Mouse (Mus musculus) adrenal gland, postnatal 4 days (tissue): ENCODE data around the gene Banp. TPM values are rescaled to one million over a fixed set of nuclear protein-coding genes. Genes with fewer than 3 reads are reported as not detected.

ENCODE experiments used
- DNase-seq, 2 experiments: peaks; one replicate each; pipeline ENCODE4 v3.0.0; 2021 to 2022; ENCODE audit warnings: low spot score in 2 of 2, mixed read lengths in 2 of 2
- total RNA-seq, 2 experiments: library from RNA; stranded (reverse); gene quantifications; 2 replicates each; pipeline ENCODE4 v1.2.3; 2021

The Banp gene
- total RNA-seq, 2 experiments from 2014 or later = 14.0 to 15.7 TPM

DNA sequence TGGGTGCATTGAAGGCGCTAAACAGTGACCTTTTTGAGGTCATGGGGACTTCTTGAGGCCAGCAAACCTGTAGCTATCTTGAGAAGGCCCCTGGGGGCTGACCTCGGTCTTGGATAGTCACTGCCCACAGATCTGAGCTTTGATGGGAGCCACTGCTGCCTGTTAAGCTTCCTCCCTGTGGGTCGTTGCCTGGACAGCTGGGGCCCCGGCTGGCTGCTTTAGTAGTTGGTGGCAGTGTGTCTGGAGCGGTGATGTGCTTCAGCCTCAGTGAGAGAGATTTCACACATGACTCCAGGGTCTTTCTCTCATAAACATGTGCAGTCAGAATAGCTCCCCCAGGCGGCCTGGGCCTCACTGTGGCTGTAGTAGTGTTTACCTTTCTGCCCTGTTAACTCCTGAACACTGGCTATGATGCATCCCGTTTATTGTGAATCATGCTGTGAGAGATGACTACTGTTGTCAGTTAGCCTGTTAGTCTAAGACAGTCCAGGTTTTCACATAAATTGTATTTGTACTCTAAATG, 61.6 kb downstream of the Banp start:
- DNase-seq = no peak

DNA sequence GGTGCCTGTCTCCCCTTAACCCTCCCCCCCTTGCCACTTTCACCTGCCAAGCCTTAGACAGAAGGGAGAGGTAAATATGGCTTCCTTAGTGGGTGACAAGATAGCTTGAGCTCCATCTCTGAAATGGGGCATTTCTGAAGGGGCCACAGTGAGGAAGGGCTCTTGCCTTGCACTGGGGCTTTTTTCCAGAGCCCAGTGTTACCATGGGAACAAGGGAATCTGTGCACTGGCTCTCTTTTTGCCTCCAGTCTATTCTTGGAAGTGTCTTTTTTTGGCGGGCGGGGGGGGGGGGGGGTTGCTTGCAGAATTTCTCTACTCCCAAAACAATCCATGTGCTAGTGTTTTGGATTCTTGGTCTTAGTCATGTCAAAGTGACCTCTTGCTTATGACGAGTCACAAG, 65.1 kb downstream of the Banp start:
- DNase-seq = no peak

DNA sequence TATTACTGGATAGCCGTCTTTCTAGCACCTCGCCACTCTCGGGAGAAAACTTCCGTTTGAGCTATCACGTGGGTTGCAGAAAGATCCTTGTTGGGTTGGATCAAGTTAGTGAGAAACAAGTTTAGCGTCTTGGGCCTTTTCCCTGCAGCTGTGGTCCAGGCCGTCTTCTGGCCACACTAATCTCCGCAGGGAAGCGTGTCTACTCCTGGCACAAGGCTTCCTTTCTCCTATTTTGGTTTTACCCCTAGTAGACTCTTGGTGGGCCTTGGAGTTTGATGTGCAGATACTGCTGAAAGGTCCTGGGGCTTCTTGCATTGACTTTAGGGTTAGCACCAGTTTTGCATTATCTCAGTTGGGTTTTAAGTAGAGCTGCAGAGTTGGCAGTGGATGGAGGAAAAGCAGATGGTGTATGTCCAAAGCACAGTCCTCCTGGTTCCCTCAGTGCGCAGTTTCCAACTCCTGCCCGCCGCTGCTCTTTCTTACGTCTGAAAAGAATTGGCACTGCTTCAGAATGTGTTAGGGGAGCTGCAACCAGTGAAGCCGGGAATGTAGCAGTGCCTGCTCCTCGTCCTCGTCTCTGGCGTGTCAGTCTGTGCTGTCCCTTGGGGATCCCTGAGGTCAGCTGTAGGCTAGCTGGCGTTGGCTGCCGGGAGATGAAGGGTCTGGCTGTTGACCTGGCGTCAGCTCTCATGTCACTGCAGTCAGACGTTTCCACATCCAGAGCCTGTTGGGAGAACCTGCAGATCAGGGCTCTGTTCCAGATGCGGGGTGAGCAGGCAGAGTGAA, 68.7 kb downstream of the Banp start:
- DNase-seq = no peak

DNA sequence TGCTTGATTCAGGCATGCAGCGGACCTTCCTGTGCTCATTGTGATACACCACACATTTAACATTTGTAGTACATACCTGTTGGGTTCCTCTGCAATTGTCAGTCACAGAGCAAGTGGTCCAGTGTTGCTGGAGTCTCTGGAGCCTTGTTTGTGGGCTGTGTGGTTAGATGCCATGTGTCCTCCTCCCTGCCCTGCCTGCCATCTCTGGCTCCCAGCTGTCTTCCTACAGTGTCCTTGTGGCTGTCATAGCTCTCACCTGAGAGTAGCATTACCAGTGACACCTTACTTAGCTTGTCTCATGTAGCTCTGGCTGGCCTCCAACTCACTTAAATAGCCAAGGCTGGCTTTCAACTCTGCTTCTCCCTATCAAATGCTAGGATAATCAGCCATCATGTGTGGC, 69.6 kb downstream of the Banp start:
- DNase-seq = no peak

DNA sequence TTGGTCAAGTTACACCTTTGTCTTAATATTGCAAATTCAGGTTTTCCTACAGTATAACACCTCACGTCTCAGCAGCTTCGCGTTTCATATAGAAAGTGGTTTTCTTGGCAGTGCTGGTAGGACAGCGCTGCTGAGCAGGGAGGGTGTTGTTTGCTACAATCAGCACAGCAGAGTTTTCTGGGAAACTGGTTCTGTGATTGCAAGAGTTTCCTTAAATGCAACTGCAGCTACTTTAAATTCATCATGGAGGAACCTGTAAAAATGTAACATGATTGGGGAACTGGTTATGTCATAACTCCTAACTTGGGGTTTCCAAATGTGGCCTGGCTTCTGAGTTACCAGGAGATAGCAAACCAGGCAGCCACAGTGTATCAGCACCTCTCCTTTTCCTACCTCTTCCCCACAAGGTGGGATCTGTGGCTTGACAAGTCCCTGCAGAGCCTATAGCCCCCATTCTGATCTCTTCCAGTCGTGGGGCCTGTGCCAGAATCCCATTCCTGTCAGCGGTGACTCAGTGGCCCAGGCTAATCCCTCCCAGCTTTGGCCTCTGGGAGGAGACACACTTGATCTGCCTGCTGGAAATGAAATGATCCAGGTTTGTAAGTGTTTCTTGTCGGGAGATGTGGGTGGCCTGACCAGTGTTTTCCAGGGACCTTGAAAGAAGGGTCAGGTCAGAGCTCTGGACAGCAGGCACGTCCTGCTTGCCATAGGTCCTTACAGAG, 70.7 kb downstream of the Banp start:
- DNase-seq = no peak

DNA sequence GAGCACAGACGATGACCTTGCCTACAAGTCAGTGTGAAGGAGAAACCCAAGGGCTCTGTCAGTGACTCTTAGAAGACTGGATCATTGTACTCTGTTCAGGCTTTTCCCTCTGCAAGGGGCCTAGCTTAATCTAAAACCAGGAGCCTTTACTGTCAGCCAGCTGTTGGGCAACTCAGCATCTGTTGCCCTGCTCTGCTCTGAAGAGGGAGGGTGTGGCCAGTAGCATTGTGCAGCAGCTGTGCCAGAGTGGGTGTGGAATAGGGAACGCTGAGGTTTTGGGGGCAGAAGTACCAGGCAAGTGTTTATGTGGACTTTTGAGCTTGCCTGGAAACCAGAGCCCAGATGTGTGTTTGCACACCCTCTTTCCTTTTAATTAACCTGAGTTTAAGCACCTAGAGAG, 72.2 kb downstream of the Banp start:
- DNase-seq = no peak

DNA sequence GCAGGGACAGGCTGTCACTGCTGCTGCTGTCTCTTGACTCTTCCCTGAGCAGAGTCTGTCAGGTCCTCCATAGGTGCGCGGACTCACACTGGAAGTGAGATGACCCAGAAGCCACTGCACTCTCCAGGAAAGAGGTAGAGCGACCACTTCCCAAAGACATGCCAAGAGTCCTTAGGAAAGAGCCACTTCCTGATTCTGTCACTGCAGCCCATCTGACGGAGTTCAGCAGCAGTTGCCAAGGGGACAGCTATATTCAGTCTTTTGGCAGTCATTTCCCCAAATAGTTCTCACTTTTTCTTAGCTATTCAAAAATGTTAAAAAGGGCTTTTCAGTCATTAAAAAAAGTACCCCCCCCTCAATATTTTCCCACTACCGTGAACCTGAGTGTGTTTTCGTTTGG, 72.7 kb downstream of the Banp start:
- no peak for DNase-seq

DNA sequence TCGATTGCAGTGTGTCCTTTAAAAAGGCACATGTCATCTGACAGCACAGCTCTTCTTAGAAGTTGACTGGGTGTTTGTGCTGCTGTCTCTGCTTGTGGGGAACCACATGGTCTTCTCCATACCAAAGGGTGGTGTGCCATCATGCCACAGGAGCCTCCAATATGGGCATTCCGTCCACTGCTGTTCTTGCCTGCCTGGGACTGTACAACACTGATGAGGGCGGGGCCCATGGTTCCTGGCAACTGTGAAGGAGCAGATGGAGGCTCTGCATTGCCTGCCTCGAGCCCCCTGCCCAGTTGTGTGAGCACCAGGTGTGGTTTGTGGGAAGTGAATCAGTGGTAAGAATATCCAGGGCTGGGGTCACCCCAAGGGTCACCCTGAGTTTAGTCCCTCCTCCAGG, 73.2 kb downstream of the Banp start:
- no peak for DNase-seq

DNA sequence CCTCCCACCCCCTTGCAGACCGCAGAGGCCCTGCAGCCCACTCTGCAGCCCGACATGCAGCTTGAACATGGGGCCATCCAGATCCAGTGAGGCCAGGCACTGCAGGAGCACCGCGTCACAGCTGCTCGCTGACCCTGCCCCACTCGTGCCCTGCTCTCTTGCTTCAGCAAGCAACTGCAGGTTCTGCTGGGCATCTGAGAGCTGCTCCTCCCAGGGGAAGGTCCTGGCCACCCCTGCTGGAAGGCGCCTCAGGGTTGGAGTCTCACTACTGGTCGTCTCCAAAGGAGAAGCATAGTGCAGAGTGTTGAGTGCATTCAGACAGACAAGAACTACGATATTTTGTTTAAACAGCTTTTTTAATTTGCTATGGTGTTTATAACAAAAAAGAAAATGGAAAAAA, 76.0 kb downstream of the Banp start:
- no peak for DNase-seq

DNA sequence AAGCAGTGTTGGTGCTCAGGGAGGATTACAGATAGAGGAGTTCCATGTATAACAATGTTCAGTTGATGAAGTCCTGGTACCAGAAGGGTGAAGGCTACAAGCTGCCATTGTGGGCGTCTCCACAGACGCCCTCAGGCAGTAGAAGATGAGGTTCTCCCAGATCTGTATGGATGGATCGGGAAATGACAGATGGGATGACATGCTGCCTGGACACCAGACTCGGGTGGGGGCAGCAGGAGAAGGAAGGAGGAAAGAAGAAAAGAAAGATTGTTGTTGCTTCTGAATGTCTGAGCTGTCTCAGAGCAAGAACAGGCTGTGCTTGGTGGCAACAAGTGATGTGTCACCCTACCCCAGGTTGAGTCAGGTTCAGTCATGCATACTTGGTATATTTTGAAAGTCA, 78.6 kb downstream of the Banp start:
- DNase-seq = no peak

DNA sequence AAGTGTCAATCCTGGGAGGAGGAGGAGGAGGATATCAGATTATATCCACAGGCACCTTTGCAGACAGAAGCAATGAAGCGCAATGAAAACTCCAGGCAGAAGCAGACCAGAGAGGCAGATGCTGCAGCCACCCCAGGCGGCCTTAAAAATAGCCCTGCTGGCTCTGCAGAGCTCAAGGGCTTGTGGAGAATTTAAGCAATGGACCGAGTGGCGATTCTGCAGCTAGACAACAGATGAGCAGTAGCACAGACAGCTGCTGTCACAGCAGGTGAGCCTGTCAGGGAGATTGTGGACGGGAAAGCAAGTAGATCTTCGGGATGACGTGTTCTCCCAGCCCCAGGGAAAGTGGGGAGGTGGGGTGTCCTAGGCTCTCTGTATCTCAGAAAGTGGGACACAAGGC, 81.4 kb downstream of the Banp start:
- no peak for DNase-seq

DNA sequence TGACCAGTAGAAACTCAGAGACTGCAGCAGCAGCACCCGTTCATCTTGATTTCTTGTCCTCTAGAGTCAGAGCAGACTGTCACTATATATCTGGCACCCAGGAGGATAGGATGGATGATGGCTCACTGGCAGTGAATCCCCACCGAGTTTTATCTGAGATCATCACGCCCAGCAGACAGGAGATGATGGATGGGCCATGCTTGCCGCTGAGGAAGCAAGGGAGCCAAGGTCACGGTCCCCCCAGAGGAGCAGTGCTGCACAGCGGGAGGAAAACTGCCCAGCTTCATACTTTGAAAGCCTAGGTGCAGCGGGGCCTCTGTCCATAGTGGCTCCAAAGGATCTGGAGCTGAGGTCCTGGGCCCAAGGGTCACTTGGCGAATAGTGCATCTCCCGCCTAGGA, 83.2 kb downstream of the Banp start:
- peak in 1 of 2 experiments; percentile 12 for DNase-seq

DNA sequence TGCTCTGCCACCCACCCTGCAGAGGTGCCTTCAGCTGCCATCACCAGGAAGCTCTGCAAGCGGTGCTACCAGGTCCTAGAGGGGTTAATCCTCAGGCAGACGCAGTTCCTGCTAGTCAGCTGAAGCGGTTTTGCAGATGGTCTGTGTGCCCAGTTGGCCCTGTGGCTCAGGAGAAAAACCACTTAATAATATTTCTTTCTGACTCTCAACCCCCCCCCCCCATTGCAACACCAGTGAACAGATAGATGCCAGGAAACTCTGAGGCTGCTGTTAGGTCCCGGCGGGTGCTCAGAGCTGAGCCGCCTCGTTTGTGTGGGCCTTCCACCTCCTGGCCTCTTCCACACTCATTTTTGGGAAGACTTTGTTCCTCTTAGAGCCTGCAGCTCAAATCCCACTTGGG, 86.0 kb downstream of the Banp start:
- DNase-seq = no peak

DNA sequence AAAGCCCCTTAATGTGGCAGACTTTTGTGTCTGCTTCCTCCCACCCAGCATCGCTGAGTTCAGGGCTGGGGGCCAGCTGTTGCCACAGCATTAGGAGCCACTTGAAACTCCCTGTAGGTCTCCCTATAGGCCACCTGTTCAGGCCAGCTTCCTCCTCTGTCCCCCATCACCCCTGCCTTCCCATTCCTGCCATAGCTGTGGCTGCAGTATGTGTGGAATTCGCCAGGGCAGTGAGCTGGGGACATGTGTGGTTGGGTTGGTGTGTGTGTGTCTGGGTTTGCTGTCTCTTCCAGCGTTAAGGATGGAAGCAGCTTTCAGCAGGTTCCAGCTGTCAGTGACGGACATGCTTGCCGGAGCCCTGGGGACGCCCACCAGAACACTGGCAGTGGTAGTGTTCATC, 86.8 kb downstream of the Banp start:
- no peak for DNase-seq

DNA sequence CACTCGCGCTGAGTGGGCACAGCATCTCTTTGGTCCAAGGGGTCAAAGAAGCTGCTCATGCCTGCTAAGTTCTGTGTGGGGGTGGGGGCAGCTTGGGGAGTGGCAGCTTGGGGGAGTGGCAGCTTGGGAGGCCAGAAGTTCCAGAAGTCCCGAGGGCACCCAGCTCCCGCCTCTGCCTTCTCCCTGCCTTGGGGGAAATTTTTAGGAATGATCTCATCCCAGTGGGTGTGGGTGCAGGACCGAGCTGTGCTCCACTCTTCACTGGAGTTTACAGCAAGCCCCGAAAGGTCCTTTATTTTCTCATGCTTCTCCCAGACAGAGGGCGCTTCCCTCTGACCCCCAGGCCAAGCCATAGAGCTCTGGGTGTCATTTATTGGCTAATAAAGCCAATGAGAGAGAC, 87.7 kb downstream of the Banp start:
- DNase-seq = no peak

DNA sequence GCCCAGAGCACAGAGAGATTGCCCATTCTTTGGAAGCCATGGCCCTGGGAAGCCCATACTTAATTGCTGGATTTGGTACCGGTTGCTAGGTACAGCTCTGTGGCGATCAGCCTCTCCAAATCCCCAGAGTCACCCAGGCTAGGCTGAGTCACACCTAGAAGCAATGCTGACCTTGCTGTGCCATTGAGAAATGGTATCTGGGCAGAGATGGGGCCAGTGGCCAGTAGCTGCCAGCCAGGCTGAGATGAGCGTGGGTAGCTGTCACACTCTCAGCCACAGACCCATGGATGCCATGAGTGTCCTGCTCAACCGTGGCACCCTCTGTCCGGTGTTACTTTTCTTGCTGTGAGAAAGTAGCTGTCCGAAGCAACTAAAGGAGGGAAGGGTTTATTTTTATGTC, 88.5 kb downstream of the Banp start:
- DNase-seq = no peak

DNA sequence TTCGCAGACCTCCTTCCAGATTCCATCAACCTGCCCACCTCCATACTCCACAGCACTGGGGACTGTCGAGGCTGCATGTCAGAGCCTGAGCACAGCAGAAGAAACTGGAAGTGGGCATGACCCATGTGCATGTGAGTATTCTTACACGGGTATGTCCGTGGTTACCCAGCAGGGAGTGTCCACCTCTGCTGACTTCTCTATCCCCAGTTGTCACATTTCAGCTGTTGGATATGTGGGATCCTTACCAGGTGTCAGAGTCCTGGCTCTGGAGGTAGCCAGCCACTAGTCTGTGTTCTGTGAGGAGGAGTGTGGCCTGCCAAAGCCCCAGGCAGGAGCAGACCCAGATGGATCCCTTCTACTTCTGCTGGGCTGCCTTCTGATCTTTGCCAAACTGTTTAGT, 89.9 kb downstream of the Banp start:
- DNase-seq = no peak

DNA sequence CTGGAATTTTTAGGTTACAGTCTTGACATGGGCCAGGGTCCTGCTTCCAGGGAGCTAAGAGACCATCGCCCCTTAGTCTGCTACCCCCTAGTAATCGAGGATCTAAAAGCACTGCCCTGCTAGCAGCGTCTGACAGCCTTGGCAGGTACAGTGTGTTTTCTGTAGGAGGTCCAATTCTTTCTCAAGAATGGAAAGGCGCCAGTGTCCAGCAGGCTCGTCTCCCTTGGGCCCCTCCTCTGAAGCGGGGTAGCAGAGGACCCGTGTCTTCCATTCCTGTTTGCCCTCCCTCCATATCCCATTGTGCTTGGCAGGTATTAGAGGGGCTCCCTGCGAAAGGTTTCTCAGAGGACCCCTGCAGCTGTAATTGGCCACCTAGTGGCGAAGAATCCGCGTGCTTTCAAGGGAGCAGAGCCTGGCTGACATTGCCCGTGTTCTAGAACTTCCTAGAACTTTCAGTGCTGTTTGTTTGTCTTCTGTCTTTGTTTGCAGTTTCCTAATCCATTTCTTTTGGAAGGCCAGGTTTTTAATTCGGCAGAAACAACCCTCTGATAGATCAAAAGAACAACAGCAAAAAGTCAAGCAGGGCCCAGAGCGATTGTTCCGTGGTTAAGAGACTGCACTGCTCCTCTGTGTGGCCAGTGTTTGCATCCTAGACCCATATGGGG, 97.8 kb downstream of the Banp start:
- no peak for DNase-seq

DNA sequence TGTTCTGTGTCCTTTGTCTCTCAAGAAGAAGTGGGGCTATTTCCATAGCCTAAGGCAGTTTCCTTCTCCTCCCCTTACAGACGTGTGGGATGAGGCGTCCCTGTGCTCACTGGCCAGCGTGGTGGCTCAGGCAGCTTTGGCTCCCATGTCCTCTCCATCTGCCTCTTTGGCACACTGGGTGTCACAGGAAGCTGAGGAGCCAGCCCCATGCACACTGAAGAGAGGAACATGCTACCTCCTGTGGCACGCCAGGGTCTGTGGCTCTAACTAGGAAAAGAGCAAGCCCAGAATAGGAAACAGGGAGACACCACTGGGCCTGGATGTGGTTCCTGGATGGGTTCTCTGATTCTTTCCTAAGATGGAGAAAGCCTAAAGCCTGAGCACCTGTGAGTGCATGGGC, 99.7 kb downstream of the Banp start:
- DNase-seq = no peak

DNA sequence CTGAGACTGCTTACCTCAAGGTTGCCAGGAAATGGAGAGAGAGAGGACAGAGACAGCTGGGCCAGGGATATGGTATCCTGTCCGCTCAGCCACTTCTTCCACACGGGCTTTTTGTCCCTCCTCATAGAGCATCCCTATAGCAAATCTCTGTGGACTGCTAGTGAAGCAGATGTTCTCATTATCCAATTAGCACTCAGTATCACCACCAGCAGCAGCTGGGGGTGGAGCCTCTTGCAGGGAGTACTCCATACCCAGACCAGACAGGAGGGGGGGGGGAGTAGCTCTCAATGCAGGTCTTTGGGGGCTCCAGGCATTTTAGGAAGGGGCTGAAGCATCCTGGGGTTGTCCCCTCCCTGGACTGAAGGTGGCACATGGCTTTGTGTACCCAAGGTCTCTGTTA, 100.4 kb downstream of the Banp start:
- DNase-seq = no peak

DNA sequence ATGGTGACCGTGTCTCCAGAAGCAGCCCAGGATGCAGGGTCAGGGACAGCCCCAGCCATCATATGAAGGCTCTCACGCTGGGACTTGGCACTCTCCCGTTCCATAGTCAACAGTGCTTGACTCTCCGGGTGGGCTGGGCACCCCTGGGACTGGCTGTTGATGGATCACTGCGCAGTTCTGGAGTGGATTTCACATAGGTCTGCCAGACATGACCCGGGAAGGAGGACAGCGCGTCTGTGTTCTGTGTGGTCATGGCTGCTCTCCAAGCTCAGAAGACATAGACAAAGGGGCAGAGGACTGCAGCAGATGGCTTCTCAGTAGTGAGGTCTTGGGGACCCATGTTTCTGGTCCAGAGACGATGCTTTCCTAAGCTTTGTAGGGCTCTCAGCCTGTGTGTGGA, 101.1 kb downstream of the Banp start:
- DNase-seq = no peak

DNA sequence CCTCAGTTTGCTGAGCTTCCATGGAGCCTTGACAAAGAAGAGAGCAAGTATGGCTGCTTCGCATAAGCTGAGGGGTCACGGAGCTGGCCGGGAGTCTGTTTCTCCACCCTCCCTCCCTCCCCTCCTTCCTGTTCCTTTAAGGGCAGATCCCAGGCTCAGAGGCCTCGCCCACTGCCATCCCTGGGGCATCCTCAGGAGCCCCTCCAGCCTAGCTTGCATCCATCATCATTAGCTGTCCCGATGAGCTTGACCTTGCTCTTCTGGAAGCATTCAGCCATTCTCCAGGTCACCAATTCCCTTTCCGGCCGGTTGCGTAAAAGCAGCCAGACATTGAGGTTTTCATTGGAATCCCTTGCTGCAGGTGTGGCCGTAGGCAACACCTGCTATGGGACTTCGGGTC, 105.8 kb downstream of the Banp start:
- no peak for DNase-seq
